Mouse (Mus musculus): Measurements from ENCODE around the gene Fam71e1.

The Fam71e1 gene

DNA sequence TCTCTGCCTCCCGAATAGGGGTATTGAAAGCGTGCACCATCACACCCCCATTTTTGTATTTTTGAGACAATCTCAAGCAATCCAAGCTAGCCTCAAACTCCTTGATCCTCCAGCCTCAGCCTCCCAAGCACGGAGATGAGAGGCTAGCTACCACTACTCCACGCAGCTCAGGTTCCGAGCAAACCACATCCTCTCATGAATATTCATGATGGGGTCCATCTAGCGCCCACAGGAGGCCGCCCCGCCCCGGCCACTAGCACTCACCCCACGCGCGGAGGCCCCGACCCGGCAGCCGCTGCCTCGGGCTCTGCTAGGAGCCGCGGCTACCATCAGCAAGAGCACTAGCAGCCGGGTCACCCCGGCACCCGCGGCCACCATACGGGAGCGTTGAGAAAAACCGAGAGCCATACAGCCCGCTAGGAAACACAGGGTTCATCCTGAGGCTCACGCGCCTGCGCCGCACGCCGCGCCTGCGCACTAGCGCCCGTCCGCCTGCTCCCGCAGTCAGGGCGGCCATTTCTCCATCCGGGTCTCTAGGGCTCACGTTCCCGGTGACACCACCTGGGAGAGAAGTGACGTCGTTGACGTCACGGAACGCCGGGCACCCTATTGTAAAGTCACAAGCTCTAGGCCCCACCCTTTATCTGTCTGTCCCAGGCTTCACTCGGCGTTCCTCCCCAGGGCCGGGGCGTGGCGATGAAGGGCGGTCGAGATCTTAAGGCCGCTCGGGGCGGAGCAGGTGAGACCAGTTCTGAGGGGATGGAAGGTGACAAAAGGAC lies at the start of gene Fam71e1, which contains the start of gene Emc10:
TSS of gene Fam71e1 (plus strand) at position 590 of the 779 bp plus-strand sequence.
TSS of gene Emc10 (minus strand) at position 538 of the 779 bp plus-strand sequence.
- peak; percentile 99 for DNase-seq

DNA sequence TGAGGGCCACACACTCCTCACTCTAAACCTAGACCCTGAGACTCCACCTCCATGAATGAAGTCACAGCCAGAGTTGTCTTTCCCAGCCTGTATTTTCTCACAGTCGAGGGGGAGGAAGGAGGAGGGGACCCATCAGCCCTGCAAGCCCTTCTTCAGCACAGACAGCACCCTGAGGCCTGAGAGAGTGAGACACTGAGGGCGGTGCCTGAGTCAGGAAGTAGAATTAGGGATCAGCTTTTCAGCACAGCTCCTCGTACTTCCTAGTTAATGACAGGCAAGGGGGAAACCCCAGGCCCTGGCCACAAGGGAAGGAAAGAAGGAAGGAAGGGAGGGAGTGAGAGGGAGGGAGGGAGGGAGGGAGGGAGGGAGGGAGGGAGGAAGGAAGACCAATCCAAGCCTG lies 43.1 kb upstream of the Fam71e1 start:
- DNase-seq = peak in 1 of 2 experiments; percentile 7

DNA sequence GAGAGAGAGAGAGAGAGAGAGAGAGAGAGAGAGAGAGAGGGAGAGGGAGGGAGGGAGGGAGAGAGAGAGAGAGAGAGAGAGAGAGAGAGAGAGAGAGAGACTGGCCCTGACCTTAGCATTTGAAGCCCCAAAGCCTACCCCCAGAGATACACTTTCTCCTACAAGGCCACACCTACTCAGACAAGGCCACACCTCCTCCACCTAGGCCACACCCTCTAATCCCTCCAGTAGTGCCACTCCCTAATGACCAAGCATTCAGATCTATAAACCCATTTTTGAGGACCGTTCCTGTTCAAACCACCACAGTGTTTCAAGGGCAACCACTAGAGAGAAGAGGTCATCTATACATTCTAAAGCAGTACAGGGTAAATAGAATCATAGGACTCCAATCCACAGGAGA lies 40.1 kb upstream of the Fam71e1 start:
- DNase-seq = peak in 1 of 2 experiments; percentile 7

DNA sequence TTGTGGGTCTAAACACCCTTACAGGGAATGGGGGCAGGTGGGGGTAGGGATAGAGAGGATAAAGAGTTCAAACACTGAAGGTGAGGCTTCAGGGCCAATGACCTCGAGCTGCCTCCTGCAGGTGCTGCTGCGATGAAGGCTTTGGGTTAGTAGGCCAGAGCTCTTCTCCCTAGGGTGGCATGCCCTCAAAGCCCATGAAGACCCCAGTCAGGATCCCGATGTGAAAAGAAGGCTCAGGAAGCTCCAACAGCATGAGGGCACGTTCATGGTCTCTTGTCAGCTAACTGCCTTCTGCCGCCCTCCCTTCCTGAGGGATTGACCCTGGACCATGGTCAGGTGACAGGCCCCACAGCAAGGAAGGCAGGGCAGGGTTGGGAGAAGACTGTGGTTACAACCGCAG lies 36.3 kb upstream of the Fam71e1 start:
- DNase-seq = peak; percentile 23 to 27

DNA sequence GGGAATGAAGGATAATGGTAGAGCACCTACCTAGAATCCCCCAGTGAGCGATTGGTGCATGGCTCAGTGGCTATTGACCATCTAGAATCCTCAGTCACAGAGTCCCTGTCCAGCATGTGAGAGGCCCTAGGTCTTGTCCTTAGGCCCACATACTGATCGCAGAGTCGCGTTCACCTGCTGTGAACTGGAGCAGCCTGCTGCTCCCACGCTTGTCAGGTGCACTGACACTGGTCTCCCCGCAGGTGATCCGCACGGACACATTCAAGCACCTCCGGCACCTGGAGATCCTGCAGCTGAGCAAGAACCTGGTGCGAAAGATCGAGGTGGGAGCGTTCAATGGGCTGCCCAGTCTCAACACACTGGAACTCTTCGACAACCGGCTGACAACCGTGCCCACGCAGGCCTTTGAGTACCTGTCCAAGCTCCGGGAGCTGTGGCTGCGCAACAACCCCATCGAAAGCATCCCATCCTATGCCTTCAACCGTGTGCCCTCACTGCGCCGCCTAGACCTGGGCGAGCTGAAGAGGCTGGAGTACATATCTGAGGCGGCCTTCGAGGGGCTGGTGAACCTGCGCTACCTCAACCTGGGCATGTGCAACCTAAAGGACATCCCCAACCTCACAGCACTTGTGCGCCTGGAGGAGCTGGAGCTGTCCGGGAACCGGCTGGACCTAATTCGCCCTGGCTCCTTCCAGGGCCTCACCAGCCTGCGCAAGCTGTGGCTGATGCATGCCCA lies 35.4 kb upstream of the Fam71e1 start:
- peak; percentile 51 for DNase-seq

DNA sequence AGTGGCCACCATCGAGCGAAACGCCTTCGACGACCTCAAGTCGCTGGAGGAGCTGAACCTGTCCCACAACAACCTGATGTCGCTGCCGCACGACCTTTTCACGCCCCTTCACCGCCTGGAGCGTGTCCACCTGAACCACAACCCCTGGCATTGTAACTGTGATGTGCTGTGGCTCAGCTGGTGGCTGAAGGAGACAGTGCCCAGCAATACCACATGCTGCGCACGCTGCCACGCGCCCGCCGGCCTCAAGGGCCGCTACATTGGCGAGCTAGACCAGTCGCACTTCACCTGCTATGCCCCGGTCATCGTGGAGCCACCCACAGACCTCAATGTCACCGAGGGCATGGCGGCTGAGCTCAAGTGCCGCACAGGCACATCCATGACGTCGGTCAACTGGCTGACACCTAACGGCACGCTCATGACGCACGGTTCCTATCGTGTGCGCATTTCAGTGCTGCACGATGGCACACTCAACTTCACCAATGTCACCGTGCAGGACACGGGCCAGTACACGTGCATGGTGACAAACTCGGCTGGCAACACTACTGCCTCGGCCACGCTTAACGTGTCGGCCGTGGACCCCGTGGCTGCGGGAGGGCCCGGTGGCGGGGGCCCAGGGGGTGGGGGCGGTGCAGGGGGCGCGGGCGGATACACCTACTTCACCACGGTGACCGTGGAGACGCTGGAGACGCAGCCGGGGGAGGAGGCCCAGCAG lies 34.7 kb upstream of the Fam71e1 start:
- DNase-seq = peak; percentile 38 to 49

DNA sequence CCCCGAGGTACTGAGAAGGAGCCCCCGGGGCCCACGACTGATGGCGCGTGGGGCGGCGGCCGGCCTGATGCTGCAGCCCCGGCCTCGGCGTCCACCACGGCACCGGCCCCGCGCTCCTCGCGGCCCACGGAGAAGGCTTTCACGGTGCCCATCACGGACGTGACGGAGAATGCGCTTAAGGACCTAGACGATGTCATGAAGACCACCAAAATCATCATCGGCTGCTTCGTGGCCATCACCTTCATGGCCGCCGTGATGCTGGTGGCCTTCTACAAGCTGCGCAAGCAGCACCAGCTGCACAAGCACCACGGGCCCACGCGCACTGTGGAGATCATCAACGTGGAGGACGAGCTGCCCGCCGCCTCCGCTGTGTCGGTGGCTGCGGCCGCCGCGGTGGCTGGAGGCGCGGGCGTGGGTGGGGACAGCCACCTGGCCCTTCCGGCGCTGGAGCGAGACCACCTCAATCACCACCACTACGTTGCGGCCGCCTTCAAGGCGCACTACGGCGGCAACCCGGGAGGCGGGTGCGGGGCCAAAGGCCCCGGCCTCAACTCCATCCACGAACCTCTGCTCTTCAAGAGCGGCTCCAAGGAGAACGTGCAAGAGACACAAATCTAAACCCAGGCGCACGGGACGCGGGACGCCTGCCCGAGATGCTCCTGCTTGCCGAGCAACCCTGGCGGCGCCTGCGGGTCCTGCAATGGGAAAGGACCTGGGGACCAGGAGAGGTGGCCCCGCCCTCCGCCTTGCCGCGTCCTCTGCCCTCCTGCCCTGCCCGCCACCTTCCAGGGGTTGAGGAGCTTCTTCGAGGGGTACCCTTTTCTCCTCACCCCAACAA lies 33.9 kb upstream of the Fam71e1 start:
- DNase-seq = peak; percentile 58 to 75

DNA sequence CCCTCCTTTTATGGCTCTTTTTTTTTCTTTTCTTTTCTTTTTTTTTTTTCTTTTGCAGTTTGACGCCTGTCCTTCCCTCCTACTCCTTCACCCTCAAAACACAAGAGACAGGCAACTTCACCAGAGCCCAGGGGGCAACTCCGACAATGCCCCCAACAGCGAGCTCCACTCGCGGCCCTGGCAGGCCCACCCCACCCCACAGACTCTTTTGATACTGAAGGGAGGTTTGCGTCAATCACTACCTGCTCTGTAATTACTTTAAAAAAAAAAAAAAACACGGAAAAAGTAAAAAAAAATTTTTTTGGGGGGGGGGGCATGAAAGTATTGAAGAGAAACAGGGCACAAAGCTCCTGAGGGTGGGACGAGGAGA lies 33.3 kb upstream of the Fam71e1 start:
- peak in 1 of 2 experiments; percentile 25 for DNase-seq

DNA sequence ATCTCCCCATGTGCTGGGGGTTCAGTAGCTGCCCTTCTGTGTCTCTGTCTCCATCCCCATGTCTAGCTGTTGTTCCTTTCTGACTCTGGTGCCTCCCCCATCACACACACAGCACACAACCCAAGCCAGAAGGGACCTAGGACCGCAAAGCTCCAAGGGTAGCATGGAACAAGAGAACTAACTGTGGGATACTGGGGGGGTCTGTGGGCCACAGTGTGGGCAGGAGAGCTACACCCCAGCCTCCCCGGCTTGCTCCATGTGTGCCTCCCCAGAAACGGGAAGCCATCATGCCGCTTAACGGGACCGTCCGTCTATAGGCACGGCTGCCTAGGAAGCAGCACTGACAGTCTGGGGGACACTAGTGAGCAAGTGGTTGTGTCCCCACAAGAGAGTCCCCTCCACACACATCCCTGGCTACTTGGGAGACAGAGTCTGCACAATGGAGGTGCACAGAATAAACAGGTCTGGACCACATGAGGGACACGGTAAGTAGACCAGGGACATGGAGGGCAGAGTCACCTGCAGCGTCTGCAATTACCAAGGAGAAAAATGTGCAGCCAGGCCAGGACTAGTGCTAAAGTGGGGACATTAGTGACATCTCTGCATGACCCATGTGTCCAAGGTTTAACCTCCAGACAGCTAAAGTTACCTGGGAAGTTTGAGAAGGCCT lies 32.7 kb upstream of the Fam71e1 start:
- peak in 1 of 2 experiments; percentile 52 for DNase-seq

DNA sequence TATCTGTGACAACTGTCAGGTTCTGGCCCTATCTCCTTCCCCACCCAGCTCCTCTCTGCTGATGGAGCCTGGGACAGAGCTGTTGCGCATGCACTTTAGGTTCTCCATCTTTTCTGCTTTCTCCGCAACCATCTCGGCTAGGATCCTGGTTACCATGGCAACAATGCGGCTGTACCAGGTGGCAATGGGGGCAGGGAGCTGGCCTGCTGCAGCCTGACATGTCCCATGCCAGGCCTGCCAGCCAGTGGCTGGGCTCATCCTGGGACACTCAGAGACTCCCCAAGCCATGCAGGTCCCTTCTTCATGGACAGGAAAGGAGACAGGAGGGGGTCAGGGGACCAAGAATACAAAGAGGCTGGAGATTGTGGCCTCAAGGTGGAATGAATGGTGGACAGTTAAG lies 31.9 kb upstream of the Fam71e1 start:
- peak; percentile 96 to 97 for DNase-seq

DNA sequence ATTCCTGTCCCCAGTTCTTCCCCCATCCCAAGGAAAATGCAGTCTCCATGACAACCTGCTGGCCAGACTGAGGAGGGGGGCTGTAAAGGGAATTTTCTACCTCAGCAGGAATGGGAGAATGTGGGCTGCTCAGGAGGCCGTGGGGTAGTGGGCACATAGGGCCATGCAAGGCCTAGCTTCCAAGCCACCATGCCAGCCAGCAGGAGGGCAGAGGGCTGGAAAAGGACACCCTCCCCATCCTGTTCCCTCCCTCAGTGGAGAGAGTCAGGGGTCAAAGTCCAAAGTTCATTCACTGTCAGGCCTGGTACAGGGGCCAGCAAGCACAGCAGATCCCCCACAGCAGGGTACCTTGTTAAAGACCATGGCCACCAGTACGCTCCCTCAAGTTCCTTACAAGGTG lies 31.3 kb upstream of the Fam71e1 start, which contains the start of gene Aspdh:
TSS of gene Aspdh (plus strand) at position 281 of the 400 bp plus-strand sequence.
- peak in 1 of 2 experiments; percentile 55 for DNase-seq

DNA sequence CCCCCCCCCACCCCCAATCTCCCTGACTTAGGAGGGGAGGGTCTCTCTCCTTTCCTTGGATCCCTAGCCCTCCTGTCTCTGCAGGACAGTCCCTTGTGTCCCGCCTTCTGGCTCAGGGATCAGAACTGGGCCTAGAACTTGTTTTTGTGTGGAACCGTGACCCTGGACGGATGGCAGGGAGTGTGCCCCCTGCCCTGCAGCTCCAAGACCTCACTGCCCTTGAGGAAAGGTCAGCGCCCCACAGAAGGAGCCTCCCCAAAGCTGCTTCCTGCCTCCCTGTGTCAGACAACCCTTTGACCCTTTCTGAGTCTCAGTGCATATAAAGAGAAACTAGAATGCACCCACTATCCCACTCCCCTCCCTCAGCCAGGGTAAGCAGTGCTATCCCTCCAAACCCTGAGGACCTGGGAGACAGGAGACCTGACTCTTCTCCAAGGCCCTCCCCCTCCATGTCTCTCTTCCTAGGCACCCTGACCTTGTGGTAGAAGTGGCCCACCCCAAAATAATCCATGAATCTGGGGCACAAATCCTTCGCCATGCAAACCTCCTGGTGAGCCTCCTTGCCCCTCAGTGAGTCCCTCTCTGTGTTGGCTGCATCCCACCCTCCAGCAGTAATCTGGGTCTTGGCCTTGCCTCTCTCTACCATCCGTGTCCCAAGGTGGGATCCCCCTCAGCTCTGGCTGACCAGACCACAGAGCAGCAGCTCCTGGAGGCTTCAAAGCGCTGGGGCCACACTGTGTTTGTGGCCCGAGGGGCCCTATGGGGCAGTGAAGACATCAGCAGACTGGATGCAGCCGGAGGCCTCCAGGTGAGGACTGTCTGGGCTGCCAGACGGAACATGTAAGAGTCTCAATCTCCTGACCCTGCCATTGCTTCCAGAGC lies 30.1 kb upstream of the Fam71e1 start:
- DNase-seq = peak; percentile 39 to 45

DNA sequence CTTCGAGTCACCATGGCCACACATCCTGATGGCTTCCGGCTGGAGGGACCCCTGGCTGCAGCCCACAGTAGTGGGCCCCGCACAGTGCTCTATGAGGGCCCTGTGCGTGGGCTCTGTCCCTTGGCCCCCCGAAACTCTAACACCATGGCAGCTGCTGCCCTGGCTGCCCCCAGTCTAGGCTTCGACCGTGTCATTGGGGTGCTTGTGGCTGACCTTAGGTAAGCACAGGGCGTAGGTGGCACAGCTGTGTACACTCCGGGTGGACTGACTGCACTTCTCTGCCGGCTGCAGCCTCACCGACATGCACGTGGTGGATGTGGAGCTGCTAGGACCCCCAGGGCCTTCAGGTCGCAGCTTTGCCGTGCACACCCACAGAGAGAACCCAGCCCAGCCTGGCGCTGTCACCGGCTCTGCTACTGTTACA lies 29.5 kb upstream of the Fam71e1 start:
- peak; percentile 51 to 57 for DNase-seq

DNA sequence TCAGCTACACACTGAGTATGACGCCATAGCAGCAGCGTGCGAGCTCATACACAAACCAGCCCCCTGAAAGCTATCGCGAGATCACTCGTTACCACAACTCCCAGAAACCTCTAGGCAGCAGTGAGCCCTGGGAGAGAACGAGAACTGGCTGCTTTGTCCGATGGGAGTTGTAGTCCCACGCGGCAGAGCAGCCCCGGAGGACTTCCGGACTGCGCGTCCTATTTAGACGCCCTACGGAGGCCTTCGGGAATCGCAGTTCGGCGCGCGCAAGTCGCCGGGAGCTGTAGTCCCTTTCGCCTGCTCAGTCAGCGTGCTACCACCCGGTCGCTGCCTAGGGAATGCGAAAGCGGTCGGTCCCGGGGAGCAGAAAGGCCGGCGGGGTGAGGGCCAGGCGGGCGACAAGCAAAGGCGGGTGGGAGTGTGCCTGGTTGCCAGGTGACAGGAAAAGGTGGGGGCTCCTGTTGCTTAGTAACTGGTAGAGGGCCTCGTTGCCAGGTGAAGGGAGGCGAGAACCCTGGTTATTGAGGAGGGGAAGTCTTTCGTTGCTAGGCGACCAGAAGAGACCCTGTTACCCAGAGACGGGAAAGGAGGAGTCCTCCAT lies 28.5 kb upstream of the Fam71e1 start, which contains the start of gene Josd2:
TSS of gene Josd2 (plus strand) at position 170 of the 601 bp plus-strand sequence.
- peak; percentile 95 for DNase-seq

DNA sequence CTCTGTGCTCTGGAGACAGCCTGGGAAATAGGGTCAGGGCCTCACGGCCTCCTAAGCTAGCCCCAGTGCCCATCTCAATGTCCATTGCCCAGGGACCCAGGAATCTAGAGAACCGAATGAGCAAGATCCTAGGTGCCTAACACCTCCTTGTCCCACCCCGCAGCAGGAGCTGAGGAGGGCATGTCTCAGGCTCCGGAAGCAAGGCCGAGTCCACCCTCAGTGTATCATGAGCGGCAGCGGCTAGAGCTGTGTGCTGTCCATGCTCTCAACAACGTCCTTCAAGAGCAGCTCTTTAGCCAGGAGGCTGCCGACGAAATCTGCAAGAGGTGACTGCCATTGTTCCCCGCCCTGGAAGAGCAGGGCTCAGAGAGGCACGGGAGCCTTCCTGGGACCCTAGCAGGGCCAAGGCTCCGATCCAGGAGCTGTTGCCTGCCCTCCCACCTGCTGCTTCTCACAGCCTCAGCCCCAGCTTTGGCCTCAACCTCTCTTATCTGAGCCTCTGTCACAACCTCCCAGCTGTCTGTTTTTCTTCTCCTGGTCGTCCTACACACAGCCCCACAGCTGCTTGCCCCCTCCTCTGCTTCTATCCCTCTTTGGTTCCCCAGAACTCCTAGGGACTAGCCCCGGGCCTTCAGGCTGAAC lies 27.6 kb upstream of the Fam71e1 start:
- peak in 1 of 2 experiments; percentile 47 for DNase-seq

DNA sequence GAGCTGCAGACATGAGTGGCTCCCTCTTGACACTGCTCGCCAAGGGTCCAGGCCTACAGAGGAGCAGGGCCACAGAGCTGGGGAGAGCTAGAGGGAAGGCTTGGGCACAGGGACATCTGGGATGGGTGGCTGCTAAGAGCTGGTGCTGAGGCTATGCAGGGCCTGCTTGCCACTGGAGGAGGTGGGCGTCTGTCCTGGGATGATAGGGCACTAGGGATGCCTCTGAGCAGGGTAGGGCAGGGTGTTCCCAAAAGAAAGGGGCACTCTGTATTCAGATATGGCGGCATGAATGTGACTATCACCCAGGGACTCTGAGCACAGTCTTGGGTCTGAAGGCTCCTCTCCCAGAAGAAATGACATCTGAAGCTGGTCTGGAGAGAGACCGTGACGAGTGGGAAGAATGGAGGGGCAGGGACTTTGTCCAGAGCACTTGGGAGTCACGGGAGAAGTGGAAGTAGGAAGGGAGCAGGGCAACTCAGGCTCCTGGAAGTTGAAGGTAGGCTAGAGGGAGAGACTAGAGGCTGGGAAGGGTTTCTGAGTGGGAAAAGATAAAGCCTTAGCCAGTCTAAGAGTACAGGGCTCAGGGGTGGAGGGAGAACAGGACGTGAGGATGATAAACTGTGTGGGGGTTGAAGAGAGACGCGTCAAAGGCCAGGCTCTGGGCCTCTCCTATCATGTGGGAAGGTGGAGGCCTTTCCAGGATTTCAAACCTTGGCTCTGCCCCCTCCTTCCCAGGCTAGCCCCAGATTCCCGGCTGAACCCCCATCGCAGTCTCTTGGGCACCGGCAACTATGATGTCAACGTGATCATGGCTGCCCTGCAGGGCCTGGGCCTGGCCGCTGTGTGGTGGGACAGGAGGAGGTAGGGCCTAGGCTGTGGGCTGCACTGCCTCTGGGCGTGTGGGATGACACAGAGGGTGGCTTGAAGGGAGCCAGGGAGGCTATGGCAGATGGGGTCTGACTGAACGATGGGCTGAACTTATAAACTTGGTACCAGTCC lies 26.4 kb upstream of the Fam71e1 start:
- peak; percentile 20 to 25 for DNase-seq

DNA sequence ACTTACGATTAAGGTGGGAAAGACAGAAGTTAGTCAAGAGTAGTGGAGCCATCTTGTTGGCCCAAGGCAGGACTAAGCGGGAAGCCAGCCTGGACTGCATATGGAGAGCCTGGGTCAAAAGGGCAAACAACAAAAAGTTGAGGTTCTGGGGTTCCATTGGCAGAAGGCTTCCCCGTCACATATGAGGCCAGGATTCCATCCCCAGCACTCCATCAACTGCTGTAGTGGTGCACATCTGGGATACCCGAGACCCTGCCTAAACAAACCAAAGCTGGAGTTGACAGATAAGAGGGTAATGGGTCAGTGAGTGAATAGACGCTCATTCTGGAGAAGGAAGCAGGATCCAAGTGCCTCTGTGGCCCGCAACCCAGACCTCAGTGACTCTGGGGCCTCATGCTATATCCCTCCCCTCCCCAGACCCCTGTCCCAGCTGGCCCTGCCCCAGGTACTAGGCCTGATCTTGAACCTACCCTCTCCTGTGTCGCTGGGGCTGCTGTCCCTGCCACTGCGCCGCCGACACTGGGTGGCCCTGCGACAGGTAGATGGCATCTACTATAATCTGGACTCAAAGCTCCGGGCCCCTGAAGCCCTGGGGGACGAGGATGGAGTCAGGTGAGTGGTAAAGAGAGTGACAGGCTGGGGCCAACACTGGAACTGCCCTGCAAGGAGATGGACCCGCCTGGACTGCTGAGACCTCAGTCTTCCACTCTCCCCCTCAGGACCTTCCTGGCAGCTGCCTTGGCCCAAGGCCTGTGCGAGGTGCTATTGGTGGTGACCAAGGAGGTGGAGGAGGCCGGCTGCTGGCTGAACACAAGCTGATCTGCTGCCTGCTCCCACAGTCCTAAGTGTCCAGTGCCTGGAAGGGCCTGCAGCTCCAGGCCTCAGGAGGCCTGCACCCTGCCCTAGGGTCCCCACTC lies 25.4 kb upstream of the Fam71e1 start:
- DNase-seq = peak; percentile 12 to 35
